Mouse (Mus musculus): ENCODE results near the gene Aamp. TPM values are rescaled to one million over a fixed set of nuclear protein-coding genes. Genes with fewer than 3 reads are reported as not detected.
A peak's percentile ranks its signal among the peaks of the same experiment; 100 is the strongest.

Aamp gene
- polyA plus RNA-seq, 1 experiment from 2014 or later, result 261 TPM

DNA sequence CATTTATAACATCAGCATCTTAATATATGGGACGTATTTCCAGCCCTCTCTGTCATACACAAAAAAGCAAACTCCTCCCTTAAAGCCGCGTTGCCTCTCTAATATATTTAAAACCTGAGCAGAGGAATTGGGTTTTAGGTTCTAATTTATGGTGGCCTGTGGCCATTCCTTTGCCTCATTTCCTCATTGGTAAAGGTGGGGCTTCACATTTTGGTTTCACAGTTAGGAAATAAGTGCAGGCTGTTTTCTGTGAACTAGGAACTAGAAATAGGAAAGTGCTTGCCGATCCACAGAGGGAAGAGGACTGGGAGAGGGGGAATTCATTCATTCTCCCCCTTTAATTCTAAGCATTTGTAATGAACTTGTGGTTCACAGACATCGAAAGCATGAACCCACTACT lies 46.9 kb downstream of the Aamp start:
- H3K27ac ChIP-seq, result peak overlapping the region; percentile 96; the same call in 1 of the 2 replicates
- peak overlapping the region; percentile 80 for H3K4me3 ChIP-seq
- H3K36me3 ChIP-seq, result no peaks in the 10 kb centered on the region
- peaks cover 37% of the 10 kb centered on the region for H3K4me1 ChIP-seq
- DNase-seq (ENCODE audit: low spot score), result no peak
- WGBS, result 40% methylated on average over 5 of the region's 5 CpGs
- H3K9me3 ChIP-seq, result no peaks in the 10 kb centered on the region
- H3K27me3 ChIP-seq (ENCODE audit: insufficient read depth, poor library complexity, severe bottlenecking), result no peaks in the 10 kb centered on the region

GRCm38 (mm10) chr1:74236590-74237317 lies 47.8 kb downstream of the Aamp start:
- Histone ChIP-seq H3K27ac (peak overlapping the region; percentile 96), H3K4me3 (peak overlapping the region; percentile 80), H3K4me1 (peaks cover 37% of the 10 kb centered on the region), H3K9me3 (no peaks in the 10 kb centered on the region), H3K36me3 (no peaks in the 10 kb centered on the region), H3K27me3 (ENCODE audit: insufficient read depth, poor library complexity, severe bottlenecking) (no peaks in the 10 kb centered on the region)
- peak; percentile 88 for DNase-seq (ENCODE audit: low spot score)
- WGBS, result 0% methylated on average over 54 of the region's 57 CpGs

- H3K4me3 ChIP-seq, result peak within 1 kb of the TSS; percentile 80
- no peaks in the 10 kb centered on the region for H3K36me3 ChIP-seq
- no peaks in the 10 kb centered on the region for H3K9me3 ChIP-seq
- peak within 1 kb of the TSS; percentile 96 for H3K27ac ChIP-seq
- peak; percentile 97 for DNase-seq (ENCODE audit: low spot score)
- 3% methylated on average over 40 of the region's 55 CpGs for WGBS
- H3K4me1 ChIP-seq, result peaks cover 35% of the 10 kb centered on the region
- H3K27me3 ChIP-seq (ENCODE audit: insufficient read depth, poor library complexity, severe bottlenecking), result no peaks in the 10 kb centered on the region
Observed at GRCm38 (mm10) chr1:74235938-74236589, 48.5 kb downstream of the Aamp start, which contains the start of gene Arpc2. Gene Arpc2 (plus strand): TSS chr1:74236084.

- Histone ChIP-seq H3K4me1 (no peaks in the 10 kb centered on the region), H3K36me3 (no peaks in the 10 kb centered on the region), H3K4me3 (no peak overlapping the region), H3K27ac (no peak overlapping the region), H3K27me3 (ENCODE audit: insufficient read depth, poor library complexity, severe bottlenecking) (no peaks in the 10 kb centered on the region), H3K9me3 (no peaks in the 10 kb centered on the region)
- no peak for DNase-seq (ENCODE audit: low spot score)
- 60% methylated on average over 1 of the region's 1 CpGs for WGBS
Observed at GRCm38 (mm10) chr1:74230992-74231391, 53.5 kb downstream of the Aamp start.

DNA sequence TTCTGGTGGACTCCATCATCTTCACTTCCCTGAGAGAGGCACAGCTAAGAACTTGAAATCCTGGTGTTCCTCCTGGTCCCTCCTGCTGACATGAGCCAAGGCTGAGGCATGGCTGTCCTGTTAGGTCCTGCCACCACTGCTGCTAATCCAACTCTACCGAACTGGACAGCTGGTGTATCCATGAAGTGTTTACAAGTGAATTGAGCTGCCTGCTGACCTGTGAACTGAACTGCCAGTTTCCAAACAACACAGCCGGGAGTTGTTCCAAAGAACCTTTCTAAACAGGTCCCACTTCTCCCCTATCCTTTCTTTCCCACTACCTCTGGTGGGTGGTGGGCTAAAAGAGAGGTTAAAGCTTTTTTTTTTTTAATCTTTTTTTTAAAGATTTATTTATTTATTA lies 54.6 kb downstream of the Aamp start:
- H3K4me1 ChIP-seq, result no peaks in the 10 kb centered on the region
- 71% methylated on average over 2 of the region's 2 CpGs for WGBS
- no peak for DNase-seq (ENCODE audit: low spot score)

More for the DNA sequence above, 54.6 kb downstream of the Aamp start:
- no peaks in the 10 kb centered on the region for H3K27me3 ChIP-seq (ENCODE audit: insufficient read depth, poor library complexity, severe bottlenecking)
- H3K4me3 ChIP-seq, result no peak overlapping the region
- no peak overlapping the region for H3K27ac ChIP-seq
- no peaks in the 10 kb centered on the region for H3K36me3 ChIP-seq
- H3K9me3 ChIP-seq, result no peaks in the 10 kb centered on the region

Other genes with a start within 250 kb of the Aamp start
- gene Tns1, start 160.3 kb downstream of the Aamp start, polyA plus RNA-seq (2016; fragmentation: Nextera tagmentation; extraction: Ambion mirVana), result 49.8 and 75.4 TPM in 2 replicates
- gene Rufy4, start 159.2 kb downstream of the Aamp start, polyA plus RNA-seq (2016; fragmentation: Nextera tagmentation; extraction: Ambion mirVana), result 0.16 and 0.23 TPM in 2 replicates
- 0.09 and 0.20 TPM in 2 replicates for gene Cxcr2, start 130.7 kb downstream of the Aamp start, polyA plus RNA-seq (2016; fragmentation: Nextera tagmentation; extraction: Ambion mirVana)
- not detected in 2 replicates for gene Cxcr1, start 90.1 kb downstream of the Aamp start, polyA plus RNA-seq (2016; fragmentation: Nextera tagmentation; extraction: Ambion mirVana)
- 470 and 475 TPM in 2 replicates for gene Arpc2, start 48.7 kb downstream of the Aamp start, polyA plus RNA-seq (2016; fragmentation: Nextera tagmentation; extraction: Ambion mirVana)
- gene Gpbar1, start 6.2 kb downstream of the Aamp start, polyA plus RNA-seq (2016; fragmentation: Nextera tagmentation; extraction: Ambion mirVana), result 0.70 and 1.7 TPM in 2 replicates
- 170 and 253 TPM in 2 replicates for gene Pnkd, start 192 bp upstream of the Aamp start, polyA plus RNA-seq (2016; fragmentation: Nextera tagmentation; extraction: Ambion mirVana)
- 25.5 and 33.1 TPM in 2 replicates for gene Tmbim1, start 20.9 kb upstream of the Aamp start, polyA plus RNA-seq (2016; fragmentation: Nextera tagmentation; extraction: Ambion mirVana)
- 0.20 and 0.28 TPM in 2 replicates for gene Catip, start 77.4 kb upstream of the Aamp start, polyA plus RNA-seq (2016; fragmentation: Nextera tagmentation; extraction: Ambion mirVana)
- 1.1 and 1.6 TPM in 2 replicates for gene Slc11a1, start 90.5 kb upstream of the Aamp start, polyA plus RNA-seq (2016; fragmentation: Nextera tagmentation; extraction: Ambion mirVana)
- gene Ctdsp1, start 106.8 kb upstream of the Aamp start, polyA plus RNA-seq (2016; fragmentation: Nextera tagmentation; extraction: Ambion mirVana), result 55.9 and 69.2 TPM in 2 replicates
- 0.94 and 1.1 TPM in 2 replicates for gene Vil1, start 124.6 kb upstream of the Aamp start, polyA plus RNA-seq (2016; fragmentation: Nextera tagmentation; extraction: Ambion mirVana)
- gene Cnot9, start 221.3 kb upstream of the Aamp start, polyA plus RNA-seq (2016; fragmentation: Nextera tagmentation; extraction: Ambion mirVana), result 46.7 and 67.1 TPM in 2 replicates

Measured in heart, embryonic 10.5 days (tissue).